Mouse (Mus musculus): ENCODE measurements around the gene Plxnb2. TPM values are rescaled to one million over a fixed set of nuclear protein-coding genes. Genes with fewer than 3 reads are reported as not detected.

The Plxnb2 gene
- polyA plus RNA-seq, 1 experiment from 2014 or later = 99.0 TPM

DNA sequence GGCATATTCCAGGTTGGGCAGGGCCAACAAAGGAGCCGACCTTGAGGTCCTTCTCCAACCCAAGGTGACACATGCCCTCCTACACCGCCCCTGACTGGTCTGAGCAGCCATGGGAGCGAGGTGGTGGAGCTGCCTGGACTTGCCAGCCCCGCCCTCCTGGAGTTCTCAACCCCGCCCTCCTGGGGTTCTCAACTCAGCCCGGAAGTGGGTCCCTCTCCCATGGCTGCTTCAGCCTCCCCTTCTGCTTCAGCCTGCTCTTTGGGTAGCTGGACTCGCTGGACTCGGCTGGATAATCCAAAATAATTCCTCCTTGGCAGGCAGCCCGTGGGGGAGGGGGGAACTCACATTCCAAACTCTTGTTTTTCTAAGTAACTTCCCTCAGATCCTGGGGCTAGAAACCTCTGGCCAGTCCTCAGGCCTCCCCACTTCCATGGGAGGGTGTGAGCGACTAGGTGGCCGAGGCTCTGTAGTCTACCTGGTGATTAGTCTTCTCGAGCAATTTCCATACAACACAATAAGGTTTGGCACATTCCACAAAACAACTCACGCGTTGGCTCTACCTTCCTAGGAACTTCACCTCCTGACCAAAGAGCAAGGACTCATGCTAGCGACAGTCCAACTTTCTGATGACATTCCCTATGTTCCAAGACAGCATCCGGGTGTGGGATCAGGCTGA lies 1.5 kb downstream of the Plxnb2 start:
- Histone ChIP-seq H3K4me3 (peak overlapping the region; percentile 82), H3K9me3 (no peaks in the 10 kb centered on the region), H3K9ac (peak overlapping the region; percentile 96), H3K4me1 (peaks cover 78% of the 10 kb centered on the region), H3K27ac (replicated peaks) (peak overlapping the region; percentile 95), H3K27me3 (replicated peaks) (no peaks in the 10 kb centered on the region), H3K4me2 (peak overlapping the region; percentile 92), H3K36me3 (no peaks in the 10 kb centered on the region)
- 3% methylated on average over 16 of the region's 16 CpGs for WGBS
- peak; percentile 26; the same call in 1 of the 2 replicates for ATAC-seq (ENCODE audit: extremely low read depth, insufficient number of reproducible peaks, low FRiP score, low TSS enrichment)

DNA sequence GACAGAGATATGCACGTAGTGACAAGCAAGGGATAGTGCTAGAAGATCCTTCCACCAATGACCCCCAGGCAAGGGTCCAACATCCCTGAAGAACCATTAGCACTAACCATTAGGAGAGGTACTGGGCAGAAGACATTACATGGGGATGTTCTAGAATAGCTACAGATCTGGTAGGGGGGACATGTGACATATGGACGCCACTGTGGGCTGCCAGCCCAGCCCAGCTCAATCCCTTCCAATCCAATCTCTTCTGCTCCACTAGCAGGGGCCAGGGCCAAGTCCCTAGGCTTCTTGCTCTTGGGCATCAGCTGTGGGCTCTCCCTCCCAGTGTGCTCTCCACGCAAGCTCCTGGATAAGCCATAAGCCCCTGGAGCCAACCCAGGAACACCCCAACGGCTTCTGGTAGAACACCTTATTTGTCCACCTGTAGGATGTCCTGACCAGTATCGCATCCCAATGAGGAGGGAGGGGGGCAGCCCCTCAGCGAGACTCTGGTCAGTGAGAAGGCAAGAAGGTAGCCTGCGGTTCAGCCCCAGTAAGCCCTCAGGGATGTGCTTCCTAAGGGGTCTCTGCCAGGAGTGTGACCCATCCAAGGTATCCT lies 2.2 kb downstream of the Plxnb2 start:
- Histone ChIP-seq H3K27me3 (replicated peaks) (no peaks in the 10 kb centered on the region), H3K4me3 (peak overlapping the region; percentile 82), H3K27ac (replicated peaks) (peak overlapping the region; percentile 95), H3K9ac (peak overlapping the region; percentile 96), H3K36me3 (no peaks in the 10 kb centered on the region), H3K4me2 (peak overlapping the region; percentile 92), H3K9me3 (no peaks in the 10 kb centered on the region), H3K4me1 (peaks cover 85% of the 10 kb centered on the region)
- no peak for ATAC-seq (ENCODE audit: extremely low read depth, insufficient number of reproducible peaks, low FRiP score, low TSS enrichment)
- WGBS = 59% methylated on average over 7 of the region's 7 CpGs

- no peaks in the 10 kb centered on the region for H3K27me3 ChIP-seq (replicated peaks)
- peak overlapping the region; percentile 92 for H3K4me2 ChIP-seq
- no peaks in the 10 kb centered on the region for H3K9me3 ChIP-seq
- peaks cover 90% of the 10 kb centered on the region for H3K4me1 ChIP-seq
- H3K36me3 ChIP-seq = no peaks in the 10 kb centered on the region
- ATAC-seq (ENCODE audit: extremely low read depth, insufficient number of reproducible peaks, low FRiP score, low TSS enrichment) = no peak
- peak overlapping the region; percentile 95 for H3K27ac ChIP-seq (replicated peaks)
- peak overlapping the region; percentile 96 for H3K9ac ChIP-seq
- peak overlapping the region; percentile 82 for H3K4me3 ChIP-seq
- 58% methylated on average over 4 of the region's 4 CpGs for WGBS
Measured at GRCm38 (mm10) chr15:89177576-89178259, 2.9 kb downstream of the Plxnb2 start.

DNA sequence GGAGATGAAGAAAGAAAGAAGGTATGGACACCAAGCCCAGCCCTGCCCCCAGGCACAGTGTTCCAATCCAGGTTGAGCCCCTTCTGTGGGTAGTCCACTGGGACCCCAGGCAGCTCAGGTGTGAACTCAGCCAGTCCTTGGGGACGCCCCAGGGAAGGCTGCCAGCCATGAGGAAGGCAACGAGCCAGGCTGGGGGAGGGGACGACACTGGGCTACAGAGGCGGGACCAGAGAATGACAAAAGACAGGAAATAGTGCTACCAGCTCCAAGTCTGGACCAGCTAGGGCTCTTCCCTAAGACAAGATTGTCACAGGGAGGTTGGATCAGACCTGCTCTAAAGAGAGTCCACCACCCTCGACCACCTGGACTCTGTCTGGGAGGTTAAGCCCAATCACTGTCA lies 3.5 kb downstream of the Plxnb2 start:
- no peak for ATAC-seq (ENCODE audit: extremely low read depth, insufficient number of reproducible peaks, low FRiP score, low TSS enrichment)
- Histone ChIP-seq H3K4me1 (peaks cover 90% of the 10 kb centered on the region), H3K9me3 (no peaks in the 10 kb centered on the region), H3K27ac (replicated peaks) (peak overlapping the region; percentile 95), H3K36me3 (no peaks in the 10 kb centered on the region), H3K4me2 (peak overlapping the region; percentile 92), H3K4me3 (peak overlapping the region; percentile 18), H3K9ac (peak overlapping the region; percentile 70), H3K27me3 (replicated peaks) (no peaks in the 10 kb centered on the region)
- 7% methylated on average over 5 of the region's 5 CpGs for WGBS

- H3K4me2 ChIP-seq = 0 out of 2 replicates have a peak overlapping the region, but pooled peaks have one; percentile 4
- peaks cover 92% of the 10 kb centered on the region for H3K4me1 ChIP-seq
- 0 out of 2 replicates have a peak overlapping the region, but pooled peaks have one; percentile 70 for H3K9ac ChIP-seq
- ATAC-seq (ENCODE audit: extremely low read depth, insufficient number of reproducible peaks, low FRiP score, low TSS enrichment) = no peak
- no peak overlapping the region; the same call in 1 of the 2 replicates for H3K27ac ChIP-seq (replicated peaks)
- no peaks in the 10 kb centered on the region for H3K27me3 ChIP-seq (replicated peaks)
- H3K4me3 ChIP-seq = no peak overlapping the region
- 62% methylated on average over 13 of the region's 13 CpGs for WGBS
- H3K9me3 ChIP-seq = no peaks in the 10 kb centered on the region
- H3K36me3 ChIP-seq = no peaks in the 10 kb centered on the region
Measured at GRCm38 (mm10) chr15:89175411-89176155, 5.0 kb downstream of the Plxnb2 start.

DNA sequence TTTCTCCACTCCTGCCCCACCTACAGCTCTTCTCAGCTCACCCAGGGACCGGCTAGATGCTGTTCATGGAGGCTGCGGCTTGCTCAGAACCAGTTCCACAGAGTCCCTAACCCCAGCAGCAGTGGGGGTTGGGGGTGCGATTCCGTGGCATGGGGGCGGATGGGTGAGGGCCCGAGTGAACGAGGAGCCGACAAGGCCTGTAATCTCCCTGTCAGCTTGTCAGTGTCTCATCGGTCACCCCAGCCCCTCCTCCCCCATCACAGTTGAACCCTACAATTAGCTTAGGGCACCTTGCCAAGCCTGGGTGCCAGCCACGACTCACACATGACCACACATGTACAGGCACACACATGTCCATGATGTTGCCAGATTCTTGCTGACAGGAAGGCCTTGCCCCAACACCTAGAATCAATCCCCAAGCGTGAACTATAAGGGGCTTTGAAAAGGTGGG lies 5.7 kb downstream of the Plxnb2 start:
- H3K9me3 ChIP-seq = no peaks in the 10 kb centered on the region
- H3K27ac ChIP-seq (replicated peaks) = no peak overlapping the region
- WGBS = 41% methylated on average over 11 of the region's 11 CpGs
- peak overlapping the region; percentile 99; the same call in 1 of the 2 replicates for H3K4me2 ChIP-seq
- H3K27me3 ChIP-seq (replicated peaks) = no peaks in the 10 kb centered on the region
- H3K4me3 ChIP-seq = no peak overlapping the region
- ATAC-seq (ENCODE audit: extremely low read depth, insufficient number of reproducible peaks, low FRiP score, low TSS enrichment) = no peak
- H3K36me3 ChIP-seq = peaks cover 2% of the 10 kb centered on the region; the same call in 1 of the 2 replicates
- H3K4me1 ChIP-seq = peaks cover 99% of the 10 kb centered on the region
- no peak overlapping the region for H3K9ac ChIP-seq

GRCm38 (mm10) chr15:89173906-89174214 lies 6.7 kb downstream of the Plxnb2 start:
- Histone ChIP-seq H3K4me3 (peak overlapping the region; percentile 66), H3K27ac (replicated peaks) (0 out of 2 replicates have a peak overlapping the region, but pooled peaks have one; percentile 26), H3K27me3 (replicated peaks) (no peaks in the 10 kb centered on the region), H3K9ac (peak overlapping the region; percentile 89), H3K4me2 (peak overlapping the region; percentile 99), H3K9me3 (no peaks in the 10 kb centered on the region), H3K4me1 (peaks cover 100% of the 10 kb centered on the region), H3K36me3 (peaks cover 7% of the 10 kb centered on the region; the same call in 1 of the 2 replicates)
- 2% methylated on average over 15 of the region's 15 CpGs for whole genome bisulfite sequencing
- ATAC-seq (ENCODE audit: extremely low read depth, insufficient number of reproducible peaks, low FRiP score, low TSS enrichment) = no peak

- Histone ChIP-seq H3K4me1 (peaks cover 100% of the 10 kb centered on the region), H3K27me3 (replicated peaks) (no peaks in the 10 kb centered on the region), H3K9me3 (no peaks in the 10 kb centered on the region), H3K9ac (peak overlapping the region; percentile 89), H3K36me3 (peaks cover 12% of the 10 kb centered on the region), H3K27ac (replicated peaks) (peak overlapping the region; percentile 61), H3K4me3 (peak overlapping the region; percentile 66), H3K4me2 (peak overlapping the region; percentile 99)
- no peak for ATAC-seq (ENCODE audit: extremely low read depth, insufficient number of reproducible peaks, low FRiP score, low TSS enrichment)
- under 1% methylated on average over 65 of the region's 65 CpGs for WGBS
Measured at GRCm38 (mm10) chr15:89173024-89173905, 7.3 kb downstream of the Plxnb2 start.

- peaks cover 21% of the 10 kb centered on the region for H3K36me3 ChIP-seq
- H3K27ac ChIP-seq (replicated peaks) = peak overlapping the region; percentile 61
- no peaks in the 10 kb centered on the region for H3K27me3 ChIP-seq (replicated peaks)
- peaks cover 94% of the 10 kb centered on the region for H3K4me1 ChIP-seq
- peak overlapping the region; percentile 99 for H3K4me2 ChIP-seq
- peak overlapping the region; percentile 66 for H3K4me3 ChIP-seq
- peak overlapping the region; percentile 89 for H3K9ac ChIP-seq
- ATAC-seq (ENCODE audit: extremely low read depth, insufficient number of reproducible peaks, low FRiP score, low TSS enrichment) = no peak
- WGBS = 39% methylated on average over 17 of the region's 17 CpGs
- H3K9me3 ChIP-seq = no peaks in the 10 kb centered on the region
Measured at GRCm38 (mm10) chr15:89172276-89172935, 8.2 kb downstream of the Plxnb2 start.

- no peak for ATAC-seq (ENCODE audit: extremely low read depth, insufficient number of reproducible peaks, low FRiP score, low TSS enrichment)
- Histone ChIP-seq H3K36me3 (peaks cover 29% of the 10 kb centered on the region), H3K27ac (replicated peaks) (no peak overlapping the region), H3K4me3 (no peak overlapping the region), H3K9me3 (no peaks in the 10 kb centered on the region), H3K4me1 (peaks cover 86% of the 10 kb centered on the region), H3K27me3 (replicated peaks) (no peaks in the 10 kb centered on the region), H3K9ac (peak overlapping the region; percentile 34; the same call in 1 of the 2 replicates), H3K4me2 (no peak overlapping the region)
- 84% methylated on average over 5 of the region's 5 CpGs for WGBS
Measured at GRCm38 (mm10) chr15:89171526-89172051, 9.0 kb downstream of the Plxnb2 start.

All from heart, embryonic 13.5 days (tissue).